Mouse (Mus musculus) hindbrain, embryonic 15.5 days (tissue): ENCODE measurements around the gene Crnn. TPM values are rescaled to one million over a fixed set of nuclear protein-coding genes. Genes with fewer than 3 reads are reported as not detected.
A peak's percentile ranks its signal among the peaks of the same experiment; 100 is the strongest.

Experiments used
- ATAC-seq: fragments of 200-750 bp; cut with Nextera tagmentation; 2 replicates; pipeline ENCODE4 v1.8.0; 2017; ENCODE audit warnings: low read depth, moderate number of reproducible peaks, moderate TSS enrichment; ENCODE audit not compliant: low FRiP score
- H3K27ac ChIP-seq: fragments of 300-500 bp; sonication (generic); replicated peaks from 2 replicates; pipeline ENCODE4 v1.5.1; 2015; ENCODE audit warnings: mild to moderate bottlenecking, inconsistent platforms
- H3K27me3 ChIP-seq: fragments of 300-500 bp; sonication (generic); 2 replicates; pipeline ENCODE4 v1.6.1; 2015; ENCODE audit warnings: control low read depth, inconsistent platforms
- H3K36me3 ChIP-seq: fragments of 300-500 bp; sonication (generic); 2 replicates; pipeline ENCODE4 v1.6.1; 2015; ENCODE audit warnings: control low read depth, inconsistent platforms
- H3K4me1 ChIP-seq: fragments of 300-500 bp; sonication (generic); replicated peaks from 2 replicates; pipeline ENCODE4 v1.6.1; 2015; ENCODE audit warnings: control low read depth, inconsistent platforms
- H3K4me2 ChIP-seq: fragments of 300-500 bp; sonication (generic); 2 replicates; pipeline ENCODE4 v1.6.1; 2015; ENCODE audit warnings: moderate library complexity, mild to moderate bottlenecking, inconsistent platforms
- H3K4me3 ChIP-seq: fragments of 300-500 bp; sonication (generic); 2 replicates; pipeline ENCODE4 v1.5.1; 2015; ENCODE audit warnings: mild to moderate bottlenecking, inconsistent platforms
- H3K9ac ChIP-seq: fragments of 300-500 bp; sonication (generic); 2 replicates; pipeline ENCODE4 v1.6.1; 2015; ENCODE audit warnings: inconsistent platforms
- H3K9me3 ChIP-seq: fragments of 300-500 bp; sonication (generic); 2 replicates; pipeline ENCODE4 v1.6.1; 2016; ENCODE audit warnings: control low read depth, inconsistent platforms
- WGBS: fragments of 180-500 bp; shearing (Covaris S2); methylation state at CpG from one replicate; pipeline ENCODE4 v1.1.7; 2015; 5-methylcytosine and 5-hydroxymethylcytosine counted together
- polyA plus RNA-seq: library from polyadenylated mRNA; unstranded; fragments of >200 nt; fragmentation: Nextera tagmentation; extraction: Ambion mirVana; gene quantifications from 2 replicates; pipeline ENCODE4 v1.2.1, GENCODE M21; 2015

Crnn gene
- not detected in 2 replicates for polyA plus RNA-seq

DNA sequence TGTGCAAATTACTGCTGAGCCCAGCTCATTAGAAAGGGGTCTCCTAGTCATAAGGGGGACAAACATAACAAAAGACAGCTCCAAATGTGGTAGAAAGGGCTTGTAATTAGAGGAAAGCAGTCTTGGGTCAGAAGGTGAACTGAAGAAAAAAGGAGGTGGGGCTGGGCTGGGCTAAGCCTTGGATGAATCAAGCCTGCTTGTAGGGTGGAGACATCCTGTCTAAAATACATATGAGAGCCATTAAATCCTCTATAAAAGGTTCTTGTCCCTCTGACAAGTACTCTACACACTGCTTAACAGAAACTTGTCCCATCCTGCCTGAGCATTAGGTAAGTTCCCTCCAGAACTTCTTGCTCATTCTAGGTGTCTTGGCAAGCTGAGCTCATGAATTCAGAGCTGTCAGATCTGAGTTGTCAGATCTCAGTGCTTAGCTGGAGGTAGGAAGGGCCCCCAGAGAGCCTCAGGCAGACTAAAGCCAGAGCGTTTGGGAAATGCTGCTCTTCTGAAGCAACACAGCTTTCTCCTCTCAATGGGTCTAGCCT, at the start of gene Crnn:
Gene Crnn, plus strand, starts transcription at position 278 of the 542 bp plus-strand sequence.
- Histone ChIP-seq H3K27me3 (no peaks in the 10 kb centered on the region), H3K4me2 (no peak within 1 kb of the TSS), H3K9ac (no peak within 1 kb of the TSS), H3K4me1 (no peaks in the 10 kb centered on the region), H3K9me3 (no peaks in the 10 kb centered on the region), H3K27ac (no peak within 1 kb of the TSS), H3K4me3 (no peak within 1 kb of the TSS), H3K36me3 (no peaks in the 10 kb centered on the region)
- WGBS, result 55% methylated on average over 1 of the region's 1 CpGs
- no peak for ATAC-seq

DNA sequence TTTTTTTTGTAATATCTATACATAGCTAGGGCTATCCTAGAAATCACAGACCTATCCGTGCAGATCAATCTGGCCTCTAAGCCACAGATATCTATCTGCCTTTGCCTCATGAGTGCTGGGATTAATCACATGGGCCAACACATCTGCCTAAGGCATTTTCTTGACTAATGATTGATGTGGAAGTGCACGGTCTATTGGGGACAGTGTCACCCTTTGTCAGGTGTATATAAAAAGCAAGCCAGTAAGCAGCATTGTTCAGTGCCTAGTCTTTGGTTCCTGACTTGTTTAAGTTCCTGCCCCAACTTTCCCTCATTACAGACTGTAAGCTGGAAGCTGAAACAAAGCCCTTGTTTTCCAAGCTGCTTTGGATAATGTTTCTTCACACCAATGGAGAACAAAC, 48.1 kb upstream of the Crnn start:
- Histone ChIP-seq H3K27ac (no peak overlapping the region), H3K9me3 (no peaks in the 10 kb centered on the region), H3K4me2 (no peak overlapping the region), H3K27me3 (no peaks in the 10 kb centered on the region), H3K9ac (no peak overlapping the region), H3K4me1 (no peaks in the 10 kb centered on the region), H3K4me3 (no peak overlapping the region), H3K36me3 (no peaks in the 10 kb centered on the region)
- 64% methylated on average over 2 of the region's 2 CpGs for WGBS
- no peak for ATAC-seq

DNA sequence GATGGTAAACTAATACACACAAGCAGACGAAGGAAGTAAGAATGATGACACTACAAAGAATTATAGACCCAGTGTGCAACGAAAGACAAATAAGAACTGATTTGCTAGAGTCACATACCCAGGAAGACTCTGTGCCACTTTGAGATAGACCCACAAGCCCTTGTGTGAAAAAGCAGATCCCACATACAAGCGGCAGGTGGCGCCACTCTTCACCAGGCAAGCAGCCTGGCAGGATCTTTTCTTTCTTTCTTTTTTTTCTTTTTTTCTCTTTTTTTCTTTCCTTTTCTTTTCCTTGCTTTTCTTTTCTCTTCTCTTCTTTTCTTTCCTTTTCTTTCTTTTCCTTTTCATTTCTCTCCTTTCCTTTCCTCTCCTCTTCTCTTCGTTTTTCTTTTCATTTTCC, 32.9 kb upstream of the Crnn start:
- no peak for ATAC-seq
- Histone ChIP-seq H3K4me2 (no peak overlapping the region), H3K4me3 (no peak overlapping the region), H3K27me3 (no peaks in the 10 kb centered on the region), H3K9ac (no peak overlapping the region), H3K27ac (no peak overlapping the region), H3K36me3 (no peaks in the 10 kb centered on the region), H3K9me3 (no peaks in the 10 kb centered on the region), H3K4me1 (no peaks in the 10 kb centered on the region)
- 43% methylated on average over 5 of the region's 5 CpGs for WGBS

DNA sequence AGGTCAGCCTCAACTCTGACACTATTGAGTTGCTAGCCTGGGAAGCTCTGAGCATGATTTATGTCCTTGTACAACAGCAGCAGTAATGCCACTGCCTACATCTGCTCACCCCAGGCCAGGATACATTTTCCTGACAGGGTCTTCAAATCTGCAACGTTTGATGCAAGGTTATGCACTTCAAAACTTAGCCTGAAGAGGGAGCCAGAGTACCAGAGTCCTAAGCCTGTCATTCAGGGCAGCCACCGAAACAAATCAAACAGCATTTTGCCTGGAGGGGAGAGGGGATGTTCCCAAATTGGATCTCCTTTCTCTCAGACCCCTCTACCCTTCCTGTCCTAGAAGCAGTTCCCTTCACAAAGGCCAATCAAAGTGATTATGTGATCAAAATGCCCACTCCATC, 30.1 kb upstream of the Crnn start:
- no peaks in the 10 kb centered on the region for H3K4me1 ChIP-seq
- no peak for ATAC-seq
- no peaks in the 10 kb centered on the region for H3K9me3 ChIP-seq
- no peak overlapping the region for H3K9ac ChIP-seq
- H3K27me3 ChIP-seq, result no peaks in the 10 kb centered on the region
- no peaks in the 10 kb centered on the region for H3K36me3 ChIP-seq
- 5% methylated on average over 2 of the region's 2 CpGs for WGBS
- H3K4me2 ChIP-seq, result no peak overlapping the region
- no peak overlapping the region for H3K4me3 ChIP-seq
- H3K27ac ChIP-seq, result no peak overlapping the region

DNA sequence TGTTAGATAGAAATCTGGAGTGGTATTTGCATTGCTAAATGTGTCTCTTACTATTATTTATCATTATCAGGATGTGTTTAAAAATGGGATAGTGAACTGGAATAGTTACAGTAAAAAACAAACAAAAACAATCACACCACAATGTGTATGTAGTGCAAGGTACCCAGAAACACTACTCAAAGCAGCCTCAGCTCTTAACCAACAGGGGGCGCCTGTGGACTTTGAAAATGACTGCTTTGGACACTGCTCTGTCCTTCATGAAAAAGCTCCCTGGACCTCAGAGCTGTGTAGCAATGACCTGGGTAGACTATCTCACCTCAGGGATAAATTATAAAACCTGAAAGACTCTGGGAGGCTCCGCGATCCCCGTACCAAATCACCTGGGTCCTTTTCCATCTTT, 25.5 kb upstream of the Crnn start:
- no peaks in the 10 kb centered on the region for H3K9me3 ChIP-seq
- 46% methylated on average over 4 of the region's 4 CpGs for WGBS
- no peak for ATAC-seq
- H3K36me3 ChIP-seq, result no peaks in the 10 kb centered on the region
- no peaks in the 10 kb centered on the region for H3K27me3 ChIP-seq
- no peak overlapping the region for H3K4me2 ChIP-seq
- H3K27ac ChIP-seq, result no peak overlapping the region
- no peaks in the 10 kb centered on the region for H3K4me1 ChIP-seq
- no peak overlapping the region for H3K4me3 ChIP-seq
- H3K9ac ChIP-seq, result no peak overlapping the region

DNA sequence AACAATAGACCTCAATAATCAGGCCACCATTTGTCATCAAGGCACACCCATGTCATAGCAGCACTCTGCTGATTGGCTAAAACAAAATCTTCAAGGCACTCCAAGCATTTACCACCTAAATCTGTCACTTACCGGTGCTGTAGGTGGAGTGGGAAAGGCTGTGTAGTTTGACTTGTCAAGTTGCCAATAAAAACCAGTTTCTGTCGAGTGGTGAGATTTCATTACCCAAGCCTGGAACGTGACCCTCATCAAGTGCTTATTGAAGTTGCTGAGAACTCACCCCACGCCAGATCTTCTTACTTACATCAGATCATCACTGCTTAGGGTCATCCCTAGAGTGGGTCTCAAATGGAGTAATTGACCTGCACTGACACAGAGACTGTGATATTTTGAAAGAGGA, 16.5 kb upstream of the Crnn start:
- H3K27me3 ChIP-seq, result no peaks in the 10 kb centered on the region
- no peak overlapping the region for H3K9ac ChIP-seq
- WGBS, result 64% methylated on average over 4 of the region's 4 CpGs
- H3K4me3 ChIP-seq, result no peak overlapping the region
- H3K27ac ChIP-seq, result no peak overlapping the region
- no peaks in the 10 kb centered on the region for H3K9me3 ChIP-seq
- no peaks in the 10 kb centered on the region for H3K36me3 ChIP-seq
- H3K4me2 ChIP-seq, result no peak overlapping the region
- no peak for ATAC-seq
- H3K4me1 ChIP-seq, result no peaks in the 10 kb centered on the region

DNA sequence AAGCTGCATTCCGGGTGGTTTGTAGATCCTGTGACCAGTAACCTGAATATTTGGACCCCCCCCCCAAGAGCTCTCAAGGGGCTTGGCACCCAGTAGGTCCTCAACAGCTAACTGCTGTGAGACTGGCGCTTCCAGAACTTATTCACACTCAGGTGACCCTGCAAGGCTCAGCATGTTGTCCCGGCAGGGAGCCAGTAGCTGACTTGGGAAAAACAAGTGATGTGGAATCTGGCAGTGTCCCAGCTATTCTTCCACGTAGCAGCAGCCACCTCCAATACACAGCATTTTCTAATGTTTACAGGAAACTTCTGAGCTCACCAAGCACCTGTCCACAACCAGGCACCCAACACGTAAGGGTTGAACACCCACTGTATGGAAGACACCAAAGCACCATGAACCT, 15.5 kb upstream of the Crnn start:
- no peak overlapping the region for H3K9ac ChIP-seq
- H3K27ac ChIP-seq, result no peak overlapping the region
- H3K9me3 ChIP-seq, result no peaks in the 10 kb centered on the region
- H3K4me1 ChIP-seq, result no peaks in the 10 kb centered on the region
- no peak overlapping the region for H3K4me2 ChIP-seq
- no peak for ATAC-seq
- H3K4me3 ChIP-seq, result no peak overlapping the region
- no peaks in the 10 kb centered on the region for H3K27me3 ChIP-seq
- H3K36me3 ChIP-seq, result no peaks in the 10 kb centered on the region
- 55% methylated on average over 5 of the region's 5 CpGs for WGBS

DNA sequence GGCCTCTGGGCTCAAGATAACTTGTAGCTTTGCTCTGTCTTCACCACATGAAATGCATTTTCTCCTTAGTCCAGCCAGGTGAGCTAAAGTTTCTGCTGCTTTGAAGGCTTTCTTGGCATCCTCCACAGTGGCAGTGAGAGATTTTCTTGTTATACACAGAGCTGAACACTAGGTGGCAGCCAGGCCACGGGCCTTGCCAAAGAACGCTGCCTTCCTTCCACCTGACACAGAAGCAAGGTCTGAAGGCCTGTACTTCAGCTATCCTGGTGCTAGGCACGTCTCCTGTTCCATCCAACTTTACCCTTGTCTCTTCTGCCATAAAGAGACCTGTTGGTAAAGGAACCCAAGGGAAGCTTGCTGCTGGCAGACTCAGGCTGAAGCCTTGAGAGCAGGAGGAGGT, 14.1 kb upstream of the Crnn start:
- ATAC-seq, result peak; percentile 77
- Histone ChIP-seq H3K27ac (no peak overlapping the region), H3K4me1 (no peaks in the 10 kb centered on the region), H3K4me2 (no peak overlapping the region), H3K9ac (no peak overlapping the region), H3K27me3 (no peaks in the 10 kb centered on the region), H3K9me3 (no peaks in the 10 kb centered on the region), H3K4me3 (no peak overlapping the region), H3K36me3 (no peaks in the 10 kb centered on the region)
- WGBS, result 5% methylated on average over 3 of the region's 3 CpGs

DNA sequence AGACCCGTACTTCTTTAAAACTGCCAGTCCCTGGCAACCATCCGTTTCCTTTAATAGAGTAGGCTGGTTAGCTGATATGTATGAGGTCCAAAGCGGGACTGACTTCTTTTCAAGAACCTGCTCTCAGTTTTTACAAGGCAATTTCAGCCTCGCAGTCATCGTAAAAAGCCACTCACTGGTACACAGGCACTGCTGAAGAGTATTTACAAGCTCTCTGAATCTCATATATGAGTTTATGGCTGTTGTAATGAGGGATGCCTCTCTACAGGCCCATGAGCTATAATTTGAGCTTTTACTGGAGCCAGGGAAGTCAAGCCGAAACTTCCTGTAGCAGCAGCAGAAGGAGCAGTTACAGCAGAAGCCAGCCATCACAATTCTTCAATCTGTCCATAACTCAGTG, 17.9 kb downstream of the Crnn start:
- ATAC-seq, result no peak
- Histone ChIP-seq H3K36me3 (no peaks in the 10 kb centered on the region), H3K4me1 (no peaks in the 10 kb centered on the region), H3K4me2 (no peak overlapping the region), H3K9ac (no peak overlapping the region), H3K4me3 (no peak overlapping the region), H3K27ac (no peak overlapping the region), H3K27me3 (no peaks in the 10 kb centered on the region), H3K9me3 (no peaks in the 10 kb centered on the region)
- 86% methylated on average over 6 of the region's 6 CpGs for WGBS

DNA sequence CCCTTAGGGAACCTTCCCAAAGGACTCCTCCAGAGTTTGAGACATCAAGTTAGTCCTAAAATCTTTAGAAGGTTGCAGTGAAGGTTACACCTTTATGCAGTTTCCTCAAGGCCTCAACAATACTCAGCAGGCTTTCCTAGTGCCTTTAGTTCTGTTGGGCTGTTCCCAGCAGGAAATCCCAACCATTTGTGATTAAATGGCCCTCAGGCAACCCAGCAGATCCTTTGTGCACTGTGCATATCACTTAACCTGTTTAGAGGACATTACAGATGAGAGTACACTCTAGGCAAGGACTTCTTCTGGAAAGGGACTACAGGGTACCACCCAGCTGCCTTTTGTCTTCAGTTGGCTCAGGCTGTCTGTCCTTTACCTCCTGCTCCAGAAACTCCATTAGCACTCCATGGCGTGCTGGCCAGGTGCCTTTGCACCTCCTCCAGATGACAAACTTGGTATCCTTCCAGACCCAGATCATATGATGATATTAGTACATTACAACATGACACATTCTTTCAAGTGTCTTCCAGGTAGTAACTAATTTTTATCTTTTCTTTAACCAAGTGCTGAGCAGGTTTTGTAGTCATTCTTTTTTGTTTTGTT, 18.5 kb downstream of the Crnn start:
- H3K9me3 ChIP-seq, result no peaks in the 10 kb centered on the region
- no peak for ATAC-seq
- no peaks in the 10 kb centered on the region for H3K36me3 ChIP-seq
- no peaks in the 10 kb centered on the region for H3K4me1 ChIP-seq
- H3K27ac ChIP-seq, result no peak overlapping the region
- H3K4me3 ChIP-seq, result no peak overlapping the region
- H3K9ac ChIP-seq, result no peak overlapping the region
- 76% methylated on average over 1 of the region's 1 CpGs for WGBS
- H3K4me2 ChIP-seq, result no peak overlapping the region
- H3K27me3 ChIP-seq, result no peaks in the 10 kb centered on the region

DNA sequence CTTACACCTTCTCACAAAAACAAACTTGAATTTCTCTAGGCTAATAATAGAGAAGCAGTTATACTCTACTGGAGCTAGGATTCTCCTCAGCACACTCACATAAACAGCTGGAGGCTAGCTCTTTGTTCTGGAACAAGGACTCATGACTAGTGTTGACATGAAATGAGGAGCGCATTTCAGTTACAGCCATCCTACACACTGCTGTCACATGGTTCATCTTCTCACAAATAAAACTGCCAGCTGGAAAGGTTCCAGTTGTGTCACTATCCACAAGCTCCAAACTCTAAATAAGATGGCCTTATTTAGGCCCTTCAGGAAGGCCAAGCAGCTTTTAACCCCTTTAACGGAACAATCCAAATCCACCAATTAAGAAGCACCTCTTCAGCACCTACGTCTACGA, 36.3 kb downstream of the Crnn start:
- H3K9ac ChIP-seq, result no peak overlapping the region
- no peak for ATAC-seq
- 89% methylated on average over 4 of the region's 4 CpGs for WGBS
- H3K4me3 ChIP-seq, result no peak overlapping the region
- H3K36me3 ChIP-seq, result no peaks in the 10 kb centered on the region
- H3K27me3 ChIP-seq, result no peaks in the 10 kb centered on the region
- no peak overlapping the region for H3K4me2 ChIP-seq
- no peaks in the 10 kb centered on the region for H3K9me3 ChIP-seq
- H3K27ac ChIP-seq, result no peak overlapping the region
- no peaks in the 10 kb centered on the region for H3K4me1 ChIP-seq

DNA sequence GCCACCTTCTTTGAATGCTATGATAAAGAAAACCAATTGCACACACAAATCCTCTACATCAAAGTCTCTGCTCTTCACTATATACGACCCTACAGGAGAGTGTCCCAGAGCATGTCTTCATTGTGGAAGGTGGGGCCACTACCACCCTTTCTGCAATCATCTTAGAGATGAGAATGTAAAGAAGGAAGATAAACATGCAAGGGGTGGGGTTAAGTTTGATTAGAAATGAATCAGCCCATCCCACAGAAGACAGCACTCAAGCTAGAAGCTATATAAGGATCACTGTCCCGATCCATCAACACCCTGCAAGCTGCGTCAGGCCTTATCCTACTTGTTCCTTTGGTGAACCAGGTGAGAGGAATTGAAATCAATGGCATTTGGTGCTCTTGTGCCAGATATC, 52.4 kb downstream of the Crnn start, which contains the start of gene Flg2:
Gene Flg2, plus strand, starts transcription at position 301 of the 400 bp plus-strand sequence.
- Histone ChIP-seq H3K27ac (no peak within 1 kb of the TSS), H3K9me3 (no peaks in the 10 kb centered on the region), H3K36me3 (no peaks in the 10 kb centered on the region), H3K4me1 (no peaks in the 10 kb centered on the region), H3K4me3 (no peak within 1 kb of the TSS), H3K9ac (no peak within 1 kb of the TSS), H3K27me3 (no peaks in the 10 kb centered on the region), H3K4me2 (no peak within 1 kb of the TSS)
- 93% methylated on average over 3 of the region's 3 CpGs for WGBS
- ATAC-seq, result no peak
